Mouse (Mus musculus) cerebral cortex, adult 2 months (tissue): ENCODE results near the gene Rgmb.

ENCODE experiments used
- WGBS: fragments of 180-500 bp; shearing (Covaris S2); methylation state at CpG from one replicate; pipeline ENCODE4 v1.1.7; 2018; 5-methylcytosine and 5-hydroxymethylcytosine counted together

Rgmb gene

GRCm38 (mm10) chr17:15830766-15831644 is at the start of gene Rgmb:
TSS of gene Rgmb (minus strand) at chr17:15831039.
- 1% methylated on average over 55 of the region's 55 CpGs for WGBS

- 78% methylated on average over 6 of the region's 6 CpGs for WGBS
These were observed 43.9 kb upstream of the Rgmb start for GRCm38 (mm10) chr17:15874765-15875164.

GRCm38 (mm10) chr17:15865249-15865648 is 34.4 kb upstream of the Rgmb start:
- WGBS: 80% methylated on average over 1 of the region's 1 CpGs

- 37% methylated on average over 4 of the region's 4 CpGs for WGBS
These were observed 31.5 kb upstream of the Rgmb start for GRCm38 (mm10) chr17:15862355-15862754.

- WGBS: 71% methylated on average over 2 of the region's 2 CpGs
These were observed 22.3 kb upstream of the Rgmb start for GRCm38 (mm10) chr17:15853121-15853520.

GRCm38 (mm10) chr17:15850544-15850943 is 19.7 kb upstream of the Rgmb start:
- WGBS: 78% methylated on average over 3 of the region's 3 CpGs

- 88% methylated on average over 2 of the region's 2 CpGs for WGBS
These were observed 10.6 kb upstream of the Rgmb start for GRCm38 (mm10) chr17:15841425-15841824.

GRCm38 (mm10) chr17:15832398-15832797 is 1.6 kb upstream of the Rgmb start:
- WGBS: 24% methylated on average over 5 of the region's 5 CpGs

GRCm38 (mm10) chr17:15831810-15832209 is 971 bp upstream of the Rgmb start:
- 22% methylated on average over 8 of the region's 8 CpGs for WGBS

GRCm38 (mm10) chr17:15830171-15830765 is 571 bp downstream of the Rgmb start:
- under 1% methylated on average over 34 of the region's 34 CpGs for WGBS

- WGBS: 5% methylated on average over 20 of the region's 20 CpGs
These were observed 1.4 kb downstream of the Rgmb start for GRCm38 (mm10) chr17:15829198-15830170.

GRCm38 (mm10) chr17:15828131-15828917 is 2.5 kb downstream of the Rgmb start:
- WGBS: 60% methylated on average over 8 of the region's 8 CpGs

GRCm38 (mm10) chr17:15826928-15827327 is 3.9 kb downstream of the Rgmb start:
- WGBS: under 1% methylated on average over 18 of the region's 18 CpGs

- WGBS: 1% methylated on average over 34 of the region's 34 CpGs
These were observed 4.4 kb downstream of the Rgmb start for GRCm38 (mm10) chr17:15826444-15826909.

- under 1% methylated on average over 102 of the region's 102 CpGs for WGBS
These were observed 5.1 kb downstream of the Rgmb start for GRCm38 (mm10) chr17:15825481-15826396.

- WGBS: 25% methylated on average over 3 of the region's 3 CpGs
These were observed 6.0 kb downstream of the Rgmb start for GRCm38 (mm10) chr17:15824854-15825253.

GRCm38 (mm10) chr17:15824337-15824736 is 6.5 kb downstream of the Rgmb start:
- 43% methylated on average over 11 of the region's 11 CpGs for WGBS

- 30% methylated on average over 3 of the region's 3 CpGs for WGBS
These were observed 7.0 kb downstream of the Rgmb start for GRCm38 (mm10) chr17:15823838-15824237.

GRCm38 (mm10) chr17:15823215-15823614 is 7.6 kb downstream of the Rgmb start:
- 67% methylated on average over 5 of the region's 5 CpGs for WGBS

- WGBS: 89% methylated on average over 7 of the region's 7 CpGs
These were observed 8.5 kb downstream of the Rgmb start for GRCm38 (mm10) chr17:15822376-15822775.
